Mouse (Mus musculus) CD4-positive helper T cell, adult 2 months (primary cell): ENCODE data around the gene Vmn1r76.

Experiments
- DNase-seq: peaks from one replicate; pipeline ENCODE4 v3.0.0-alpha.2; 2012; ENCODE audit warnings: low read depth, missing footprints, low spot score

Gene Vmn1r76

DNA sequence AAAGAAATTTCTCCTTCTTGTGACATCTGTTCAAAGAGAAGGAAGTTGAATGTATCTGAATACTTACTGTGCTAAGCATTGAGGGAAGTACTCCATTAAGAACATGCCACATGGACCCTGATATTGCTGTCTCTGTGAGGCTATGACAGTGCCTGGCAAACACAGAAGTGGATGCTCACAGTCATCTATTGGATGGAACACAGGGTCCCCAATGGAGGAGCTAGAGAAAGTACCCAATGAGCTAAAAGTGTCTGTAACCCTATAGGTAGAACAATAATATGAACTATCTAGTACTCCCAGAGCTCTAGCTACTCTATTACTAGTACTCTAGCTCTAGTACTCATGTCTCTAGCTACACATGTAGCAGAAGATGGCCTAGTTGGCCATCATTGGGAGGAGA lies at the start of gene Vmn1r76:
Vmn1r76 (minus strand) TSS at position 101 of the 400 bp plus-strand sequence.
- DNase-seq = no peak

DNA sequence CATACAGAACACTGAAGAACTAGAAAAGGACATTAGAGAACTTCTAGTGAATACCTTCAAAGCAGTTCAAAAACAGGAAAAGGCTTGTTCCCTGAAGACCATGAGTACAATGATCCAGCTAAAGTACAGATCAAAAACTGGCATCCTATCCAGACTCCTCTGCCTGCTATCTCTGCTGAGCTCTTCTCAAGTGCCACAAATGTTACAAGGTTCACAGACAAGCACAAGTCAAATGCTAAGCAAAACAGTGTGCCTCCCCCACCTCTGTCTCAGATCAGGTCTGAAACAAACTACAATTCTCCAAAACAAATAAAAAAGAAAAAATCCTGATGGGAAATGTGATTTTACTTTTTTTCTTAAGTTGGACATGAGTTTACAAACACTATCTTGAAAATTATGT lies 34.6 kb upstream of the Vmn1r76 start:
- no peak for DNase-seq

- no peak for DNase-seq
Observed at GRCm38 (mm10) chr7:11947991-11948390, 10.0 kb upstream of the Vmn1r76 start.

- DNase-seq = no peak
Observed at GRCm38 (mm10) chr7:11874330-11874729, 63.7 kb downstream of the Vmn1r76 start, which contains the start of gene Vmn1r75. Vmn1r75 (plus strand) TSS chr7:11874630.
